Mouse (Mus musculus) frontal cortex, postnatal 36 days (tissue): Measurements from ENCODE around the gene Nrarp.

Source experiments
- DNase-seq, 2 experiments: peaks; one replicate each; pipeline ENCODE4 v3.0.0; 2022; ENCODE audit warnings: low spot score in 2 of 2

Gene Nrarp

GRCm38 (mm10) chr2:25180478-25180903, at the start of gene Nrarp:
Nrarp (plus strand) TSS chr2:25180758.
- DNase-seq, result peak; percentile 89 to 92

- DNase-seq, result no peak
These were observed 49.0 kb upstream of the Nrarp start for GRCm38 (mm10) chr2:25131601-25132000.

GRCm38 (mm10) chr2:25137832-25138231, 42.7 kb upstream of the Nrarp start:
- DNase-seq, result no peak

- DNase-seq, result no peak
These were observed 39.4 kb upstream of the Nrarp start for GRCm38 (mm10) chr2:25141185-25141584.

GRCm38 (mm10) chr2:25141921-25142320, 38.6 kb upstream of the Nrarp start:
- no peak for DNase-seq

GRCm38 (mm10) chr2:25145346-25145745, 35.2 kb upstream of the Nrarp start:
- no peak for DNase-seq

- DNase-seq, result no peak
These were observed 33.2 kb upstream of the Nrarp start for GRCm38 (mm10) chr2:25147398-25147797.

GRCm38 (mm10) chr2:25147892-25148291, 32.7 kb upstream of the Nrarp start:
- DNase-seq, result no peak

GRCm38 (mm10) chr2:25149643-25150042, 30.9 kb upstream of the Nrarp start:
- DNase-seq, result no peak

- no peak for DNase-seq
These were observed 29.1 kb upstream of the Nrarp start for GRCm38 (mm10) chr2:25151280-25151956.

- no peak for DNase-seq
These were observed 24.4 kb upstream of the Nrarp start for GRCm38 (mm10) chr2:25156177-25156576.

GRCm38 (mm10) chr2:25156990-25157389, 23.6 kb upstream of the Nrarp start:
- no peak for DNase-seq

- DNase-seq, result peak in 1 of 2 experiments; percentile 42
These were observed 22.9 kb upstream of the Nrarp start for GRCm38 (mm10) chr2:25157655-25158054.

GRCm38 (mm10) chr2:25167481-25167880, 13.1 kb upstream of the Nrarp start:
- DNase-seq, result no peak

- DNase-seq, result no peak
These were observed 12.5 kb upstream of the Nrarp start for GRCm38 (mm10) chr2:25167919-25168664.

GRCm38 (mm10) chr2:25168665-25168978, 11.9 kb upstream of the Nrarp start:
- DNase-seq, result no peak

GRCm38 (mm10) chr2:25169778-25170177, 10.8 kb upstream of the Nrarp start:
- DNase-seq, result no peak

- no peak for DNase-seq
These were observed 10.0 kb upstream of the Nrarp start for GRCm38 (mm10) chr2:25170326-25171100.

- DNase-seq, result no peak
These were observed 9.3 kb upstream of the Nrarp start for GRCm38 (mm10) chr2:25171101-25171768.

- DNase-seq, result no peak
These were observed 8.8 kb upstream of the Nrarp start for GRCm38 (mm10) chr2:25171769-25172153.

GRCm38 (mm10) chr2:25172629-25173028, 7.9 kb upstream of the Nrarp start:
- no peak for DNase-seq

- no peak for DNase-seq
These were observed 6.7 kb upstream of the Nrarp start for GRCm38 (mm10) chr2:25173821-25174220.
